ENCODE assay signal across 24 mouse cellular contexts in the genomic region with DNA sequence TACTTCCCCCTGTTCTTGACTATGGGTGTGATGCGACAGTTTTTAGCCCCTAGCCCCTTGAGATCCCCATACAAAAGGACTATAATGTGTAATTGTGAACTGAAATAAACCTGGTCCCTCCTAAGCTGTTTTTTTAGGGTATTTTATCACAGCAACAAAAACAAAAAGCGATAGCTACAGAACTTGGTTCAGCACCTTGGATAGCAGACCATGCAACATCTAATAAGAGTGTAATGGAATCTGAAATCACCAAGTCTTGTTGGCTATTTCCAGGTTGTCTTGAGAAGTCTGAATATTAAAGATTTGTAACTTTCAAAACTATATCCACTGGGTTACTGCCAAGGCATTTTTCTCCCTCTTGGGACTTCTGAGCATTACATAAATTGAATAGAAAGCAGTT.
DNase-seq lines count a peak whose midpoint lies in the region; ATAC-seq and TF ChIP-seq lines count a peak whose summit lies in the region.
"Had no signal": no experiment of that assay in that cellular context is flagged by ENCODE, and none has a peak within 500 bp of the region (broad histone marks: within the 10 kb centered on the region; RNA-seq: fewer than 3 reads in every experiment).

No protein-coding gene starts in this region.

- H3K4me2 ChIP-seq in kidney, postnatal 0 days (ENCODE audit: low read length), result no peak overlapping the region
- H3K4me2 ChIP-seq: embryonic facial prominence, embryonic 15.5 days; forebrain, embryonic 15.5 days; hindbrain, embryonic 12.5 days had no signal

- no peaks in the 10 kb centered on the region for H3K4me1 ChIP-seq in kidney, postnatal 0 days (replicated peaks; ENCODE audit: insufficient read depth, low read length)
- H3K4me1 ChIP-seq: embryonic facial prominence, embryonic 15.5 days; forebrain, embryonic 10.5 days; forebrain, embryonic 15.5 days; heart, embryonic 10.5 days; hindbrain, embryonic 12.5 days had no signal

- TF ChIP-seq CTCF in kidney, postnatal 0 days (IDR thresholded peaks at IDR 0.05; ENCODE audit: low read depth), result no peak

- no peak for ATAC-seq in kidney, postnatal 0 days (replicated peaks; ENCODE audit: low FRiP score, low read depth)
- ATAC-seq in CD4-positive, CD25-positive, alpha-beta regulatory T cell, adult 4 months, result no peak
- ATAC-seq: forebrain, embryonic 15.5 days; hindbrain, embryonic 16.5 days; inflammation-experienced regulatory T-cells, adult 6 months had no signal

- peak; percentile 57 for DNase-seq in kidney, postnatal 0 days (ENCODE audit: low spot score)
- DNase-seq in kidney, adult 9 months, result no peak
- peak; percentile 20 for DNase-seq in retina, embryonic 14.5 days (ENCODE audit: low spot score)
- DNase-seq in retina, postnatal 1 day, result no peak
- DNase-seq in embryo, embryonic 10.5 days (ENCODE audit: low spot score), result peak; percentile 44
- DNase-seq in mesoderm, embryonic 11.5 days (ENCODE audit: low read depth, low spot score), result peak; percentile 23
- no peak for DNase-seq in left cerebral cortex, postnatal 14 days (ENCODE audit: low spot score in 2 of 2)
- DNase-seq: adrenal gland, adult 2 months; B cell, adult 2 months; cerebellum, adult 11-12 months; cerebellum, adult 9-10 months; cerebellum, postnatal 25 days; gastrocnemius, postnatal 10 days; heart, adult 18-20 months; heart, postnatal 4 days had no signal

- no peak overlapping the region for H3K9ac ChIP-seq in kidney, postnatal 0 days (ENCODE audit: low read depth, low read length)
- H3K9ac ChIP-seq: embryonic facial prominence, embryonic 15.5 days; forebrain, embryonic 15.5 days; hindbrain, embryonic 12.5 days had no signal

- WGBS in kidney, postnatal 0 days, result 64% methylated on average over 2 of the region's 2 CpGs

- H3K4me3 ChIP-seq in kidney, postnatal 0 days (replicated peaks; ENCODE audit: low read depth, low read length), result no peak overlapping the region
- H3K4me3 ChIP-seq: embryonic facial prominence, embryonic 15.5 days; erythroblast, embryonic 14.5 days; forebrain, embryonic 10.5 days; forebrain, embryonic 15.5 days; heart, embryonic 10.5 days; hindbrain, embryonic 12.5 days had no signal

- H3K36me3 ChIP-seq in kidney, postnatal 0 days (ENCODE audit: insufficient read depth, low read length), result no peaks in the 10 kb centered on the region
- H3K36me3 ChIP-seq: embryonic facial prominence, embryonic 15.5 days; forebrain, embryonic 10.5 days; hindbrain, embryonic 12.5 days had no signal

- no peak overlapping the region for H3K27ac ChIP-seq in kidney, postnatal 0 days
- H3K27ac ChIP-seq: embryonic facial prominence, embryonic 15.5 days; forebrain, embryonic 10.5 days; forebrain, embryonic 15.5 days; heart, embryonic 10.5 days; hindbrain, embryonic 12.5 days had no signal

- no peaks in the 10 kb centered on the region for H3K27me3 ChIP-seq in kidney, postnatal 0 days (ENCODE audit: insufficient read depth, low read length)
- H3K27me3 ChIP-seq: embryonic facial prominence, embryonic 15.5 days; forebrain, embryonic 15.5 days; hindbrain, embryonic 12.5 days had no signal

- no peaks in the 10 kb centered on the region for H3K9me3 ChIP-seq in kidney, postnatal 0 days (replicated peaks; ENCODE audit: low read length)
- H3K9me3 ChIP-seq: embryonic facial prominence, embryonic 15.5 days; forebrain, embryonic 10.5 days; forebrain, embryonic 15.5 days; heart, embryonic 10.5 days; hindbrain, embryonic 12.5 days had no signal

- intact Hi-C loops in left cerebral cortex, postnatal 14 days (cut with DNase I), result no loop called here

Comparison
In these comparisons a context has a peak if more than half of its experiments do, and no peak if none do; other contexts are left out.
1. DNase-seq: peak in kidney, postnatal 0 days (single experiment), retina, embryonic 14.5 days (single experiment), embryo, embryonic 10.5 days (single experiment) and mesoderm, embryonic 11.5 days (single experiment); none in kidney, adult 9 months (single experiment), retina, postnatal 1 day (single experiment) and left cerebral cortex, postnatal 14 days (0 of 2).